Mouse (Mus musculus): ENCODE results near the gene Slc37a1. TPM values are rescaled to one million over a fixed set of nuclear protein-coding genes. Genes with fewer than 3 reads are reported as not detected.

Gene Slc37a1
- polyA plus RNA-seq, 1 experiment from 2014 or later, result 8.7 TPM

- H3K9me3 ChIP-seq (replicated peaks), result no peaks in the 10 kb centered on the region
- no peaks in the 10 kb centered on the region for H3K27me3 ChIP-seq
- peak; percentile 14; the same call in 1 of the 2 replicates for ATAC-seq (replicated peaks; ENCODE audit: insufficient number of reproducible peaks, insufficient read depth, low FRiP score, low read depth)
- no peak overlapping the region for H3K4me2 ChIP-seq
- no peak overlapping the region for H3K4me3 ChIP-seq
- 68% methylated on average over 7 of the region's 7 CpGs for WGBS
- H3K4me1 ChIP-seq (replicated peaks), result peaks cover 20% of the 10 kb centered on the region
- peak overlapping the region; percentile 8; the same call in 1 of the 2 replicates for H3K27ac ChIP-seq
- no peaks in the 10 kb centered on the region for H3K36me3 ChIP-seq
- no peak overlapping the region for H3K9ac ChIP-seq
Observed at GRCm38 (mm10) chr17:31308291-31308816, 21.8 kb downstream of the Slc37a1 start.

- H3K4me3 ChIP-seq, result no peak overlapping the region
- no peaks in the 10 kb centered on the region for H3K9me3 ChIP-seq (replicated peaks)
- no peak overlapping the region for H3K4me2 ChIP-seq
- 48% methylated on average over 6 of the region's 6 CpGs for WGBS
- H3K4me1 ChIP-seq (replicated peaks), result peaks cover 20% of the 10 kb centered on the region
- no peak overlapping the region for H3K9ac ChIP-seq
- no peaks in the 10 kb centered on the region for H3K27me3 ChIP-seq
- no peaks in the 10 kb centered on the region for H3K36me3 ChIP-seq
- no peak for ATAC-seq (replicated peaks; ENCODE audit: insufficient number of reproducible peaks, insufficient read depth, low FRiP score, low read depth)
- H3K27ac ChIP-seq, result no peak overlapping the region
Observed at GRCm38 (mm10) chr17:31309281-31309793, 22.7 kb downstream of the Slc37a1 start.

- ATAC-seq (replicated peaks; ENCODE audit: insufficient number of reproducible peaks, insufficient read depth, low FRiP score, low read depth), result no peak
- WGBS, result 71% methylated on average over 9 of the region's 9 CpGs
- no peaks in the 10 kb centered on the region for H3K36me3 ChIP-seq
- H3K4me3 ChIP-seq, result no peak overlapping the region
- no peaks in the 10 kb centered on the region for H3K9me3 ChIP-seq (replicated peaks)
- no peak overlapping the region for H3K4me2 ChIP-seq
- H3K9ac ChIP-seq, result no peak overlapping the region
- no peak overlapping the region for H3K27ac ChIP-seq
- no peaks in the 10 kb centered on the region for H3K27me3 ChIP-seq
- H3K4me1 ChIP-seq (replicated peaks), result peaks cover 19% of the 10 kb centered on the region
Observed at GRCm38 (mm10) chr17:31311047-31311446, 24.5 kb downstream of the Slc37a1 start.

- WGBS, result 82% methylated on average over 10 of the region's 10 CpGs
- Histone ChIP-seq H3K27me3 (no peaks in the 10 kb centered on the region), H3K9me3 (replicated peaks) (no peaks in the 10 kb centered on the region), H3K9ac (no peak overlapping the region), H3K4me2 (no peak overlapping the region), H3K27ac (no peak overlapping the region), H3K4me3 (no peak overlapping the region), H3K4me1 (replicated peaks) (peaks cover 20% of the 10 kb centered on the region), H3K36me3 (no peaks in the 10 kb centered on the region)
- ATAC-seq (replicated peaks; ENCODE audit: insufficient number of reproducible peaks, insufficient read depth, low FRiP score, low read depth), result no peak
Observed at GRCm38 (mm10) chr17:31312648-31313047, 26.1 kb downstream of the Slc37a1 start.

DNA sequence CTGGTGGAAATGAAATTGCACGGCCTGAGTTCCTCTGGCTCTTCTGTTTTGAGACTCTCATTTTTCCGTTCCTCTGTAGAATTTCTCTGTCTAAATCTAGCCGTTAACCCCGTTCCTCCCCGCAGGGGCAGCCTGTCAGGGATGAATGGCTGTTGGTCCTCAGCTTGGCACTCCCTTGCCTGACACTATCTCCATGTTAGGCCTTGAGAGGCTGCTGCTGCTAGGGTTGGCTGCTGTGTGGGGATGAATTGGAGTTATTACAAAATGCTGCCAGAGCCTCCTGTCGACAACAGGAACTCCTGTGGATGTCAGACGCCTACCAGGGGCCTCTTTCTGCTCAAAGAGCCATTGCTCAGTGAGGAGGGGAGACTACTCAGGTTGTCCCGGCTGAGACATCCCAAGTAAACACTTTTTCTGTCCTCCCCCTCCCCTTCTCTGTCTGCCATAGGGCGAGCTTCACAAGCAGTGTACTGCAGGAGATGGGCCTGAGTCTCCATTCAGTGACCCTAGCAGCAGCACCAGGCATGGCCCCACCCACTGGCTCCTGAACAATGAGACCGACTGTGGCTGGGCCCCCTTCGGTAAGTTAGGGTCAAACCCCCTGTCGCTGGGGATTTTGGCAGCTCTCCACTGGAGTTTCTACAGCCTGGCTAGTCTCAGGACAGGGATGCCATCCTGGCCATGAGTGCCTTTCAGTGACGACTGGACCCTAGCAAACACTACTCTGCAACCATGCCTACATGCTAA, 28.6 kb downstream of the Slc37a1 start:
- ATAC-seq (replicated peaks; ENCODE audit: insufficient number of reproducible peaks, insufficient read depth, low FRiP score, low read depth), result 0 out of 2 replicates have a peak, but pooled peaks have one; percentile 20
- Histone ChIP-seq H3K36me3 (no peaks in the 10 kb centered on the region), H3K27me3 (no peaks in the 10 kb centered on the region), H3K4me1 (replicated peaks) (peaks cover 12% of the 10 kb centered on the region), H3K27ac (peak overlapping the region; percentile 66), H3K4me3 (no peak overlapping the region), H3K9me3 (replicated peaks) (no peaks in the 10 kb centered on the region), H3K4me2 (no peak overlapping the region), H3K9ac (no peak overlapping the region)
- 25% methylated on average over 13 of the region's 13 CpGs for WGBS

GRCm38 (mm10) chr17:31315993-31316392, 29.4 kb downstream of the Slc37a1 start:
- H3K9me3 ChIP-seq (replicated peaks), result no peaks in the 10 kb centered on the region
- H3K4me2 ChIP-seq, result no peak overlapping the region
- no peaks in the 10 kb centered on the region for H3K36me3 ChIP-seq
- peak overlapping the region; percentile 66 for H3K27ac ChIP-seq
- H3K9ac ChIP-seq, result no peak overlapping the region
- WGBS, result 51% methylated on average over 6 of the region's 6 CpGs
- H3K4me3 ChIP-seq, result no peak overlapping the region
- H3K27me3 ChIP-seq, result no peaks in the 10 kb centered on the region
- ATAC-seq (replicated peaks; ENCODE audit: insufficient number of reproducible peaks, insufficient read depth, low FRiP score, low read depth), result no peak
- peaks cover 12% of the 10 kb centered on the region for H3K4me1 ChIP-seq (replicated peaks)

- Histone ChIP-seq H3K27ac (no peak overlapping the region), H3K4me1 (replicated peaks) (peaks cover 15% of the 10 kb centered on the region), H3K4me3 (no peak overlapping the region), H3K36me3 (no peaks in the 10 kb centered on the region), H3K9ac (no peak overlapping the region), H3K9me3 (replicated peaks) (no peaks in the 10 kb centered on the region), H3K4me2 (no peak overlapping the region), H3K27me3 (no peaks in the 10 kb centered on the region)
- ATAC-seq (replicated peaks; ENCODE audit: insufficient number of reproducible peaks, insufficient read depth, low FRiP score, low read depth), result no peak
- WGBS, result 84% methylated on average over 3 of the region's 3 CpGs
Observed at GRCm38 (mm10) chr17:31316998-31317397, 30.4 kb downstream of the Slc37a1 start.

DNA sequence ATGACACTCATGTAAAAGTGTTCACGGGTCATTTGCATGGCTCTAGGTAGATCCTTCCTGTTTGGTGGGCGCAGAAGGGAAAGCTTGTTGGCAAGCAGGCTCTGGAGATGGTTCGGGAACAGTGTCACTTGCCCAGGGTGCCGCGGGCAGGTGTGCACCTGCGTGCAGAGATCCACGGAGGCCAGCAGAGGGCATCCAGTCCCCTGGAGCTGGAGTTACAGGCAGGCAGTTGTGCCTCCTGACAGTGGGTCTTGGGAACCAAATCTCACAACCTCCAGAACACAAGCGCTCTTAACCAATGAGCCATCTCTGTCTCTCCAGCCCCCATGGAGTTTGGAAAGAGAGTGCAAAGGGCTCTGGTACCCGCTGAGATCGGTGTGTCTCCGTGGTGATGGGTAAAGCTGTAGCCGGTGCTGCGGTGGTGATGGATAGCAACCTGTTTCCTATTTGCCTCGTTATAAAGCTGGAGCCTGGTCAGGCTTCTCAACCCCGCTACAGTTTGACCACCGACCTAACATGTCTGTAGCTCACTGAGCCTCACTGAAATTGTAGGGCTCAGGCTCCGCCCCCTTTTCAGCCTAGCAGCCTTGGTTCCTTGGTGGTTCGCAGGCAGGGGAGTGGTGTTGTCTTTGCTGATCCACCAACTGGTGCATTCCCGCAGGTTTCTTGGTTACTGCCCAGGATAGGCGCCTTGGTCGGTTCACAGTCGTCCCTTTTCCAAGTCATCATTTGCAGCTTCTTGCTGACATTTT, 31.1 kb downstream of the Slc37a1 start:
- peaks cover 15% of the 10 kb centered on the region for H3K4me1 ChIP-seq (replicated peaks)
- WGBS, result 52% methylated on average over 22 of the region's 22 CpGs
- no peak overlapping the region for H3K4me3 ChIP-seq
- H3K27ac ChIP-seq, result no peak overlapping the region
- no peaks in the 10 kb centered on the region for H3K27me3 ChIP-seq
- no peaks in the 10 kb centered on the region for H3K36me3 ChIP-seq
- H3K4me2 ChIP-seq, result no peak overlapping the region
- H3K9ac ChIP-seq, result no peak overlapping the region
- ATAC-seq (replicated peaks; ENCODE audit: insufficient number of reproducible peaks, insufficient read depth, low FRiP score, low read depth), result no peak
- H3K9me3 ChIP-seq (replicated peaks), result no peaks in the 10 kb centered on the region

DNA sequence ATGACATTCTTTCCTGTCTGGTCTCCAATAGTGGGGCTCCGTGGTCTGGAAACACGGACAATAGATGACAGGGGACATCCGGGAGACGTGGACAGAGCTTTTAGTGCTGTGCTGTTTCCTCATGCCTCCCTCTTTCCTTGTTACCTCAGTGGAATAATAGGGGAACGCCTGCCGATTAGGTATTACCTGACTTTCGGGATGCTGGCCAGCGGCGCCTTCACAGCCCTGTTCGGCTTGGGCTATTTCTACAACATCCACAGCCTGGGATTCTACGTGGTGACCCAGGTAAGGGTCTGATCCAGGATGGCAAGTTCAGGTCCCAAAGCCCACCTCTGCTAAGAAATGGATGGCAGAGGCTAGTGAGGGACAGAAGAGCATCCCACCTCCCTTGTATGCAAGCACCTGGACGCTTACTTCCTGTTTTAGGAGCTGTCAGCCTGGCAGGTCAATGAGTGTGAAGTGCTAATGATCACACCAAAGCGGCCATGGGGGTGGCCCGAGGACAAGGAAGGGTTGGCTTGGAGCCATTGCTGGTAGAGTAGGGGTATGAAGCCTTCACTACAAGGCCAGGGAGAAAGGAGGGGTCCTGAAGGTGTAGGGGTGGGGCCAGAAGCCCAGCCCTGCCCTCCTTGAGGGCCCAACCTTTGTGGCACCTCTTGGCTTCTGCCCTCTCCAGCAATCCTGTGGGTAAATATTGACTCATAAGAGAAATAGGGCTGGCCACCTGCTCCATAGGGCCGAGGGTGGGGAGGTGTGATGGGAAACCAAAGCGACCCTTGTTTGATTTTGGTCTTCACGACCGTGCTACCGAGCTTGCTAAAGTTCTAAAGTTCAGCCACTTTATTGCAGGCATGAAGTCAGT, 32.5 kb downstream of the Slc37a1 start:
- 87% methylated on average over 19 of the region's 19 CpGs for WGBS

DNA sequence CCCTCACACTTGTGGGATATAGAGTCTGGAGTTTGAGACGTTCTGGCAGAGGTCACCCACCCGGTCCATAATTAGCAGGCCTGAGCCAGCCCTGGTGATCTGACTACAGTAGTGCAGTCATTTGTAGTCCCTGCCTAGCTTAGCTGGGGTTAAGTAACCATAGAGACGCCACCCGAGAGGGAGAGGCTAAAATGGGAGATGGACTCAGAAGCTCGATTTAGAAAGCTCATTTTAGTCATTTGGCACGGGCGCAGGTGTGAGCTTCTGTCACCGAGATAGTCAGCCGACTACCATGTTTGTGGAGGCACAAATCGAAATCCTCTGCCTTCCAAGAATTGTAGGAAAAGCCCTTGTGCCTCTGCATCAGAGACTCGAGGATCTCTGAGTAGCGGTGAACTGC, 34.8 kb downstream of the Slc37a1 start:
- no peak; the same call in 1 of the 2 replicates for ATAC-seq (replicated peaks; ENCODE audit: insufficient number of reproducible peaks, insufficient read depth, low FRiP score, low read depth)
- Histone ChIP-seq H3K9ac (no peak overlapping the region), H3K4me3 (no peak overlapping the region), H3K9me3 (replicated peaks) (no peaks in the 10 kb centered on the region), H3K27ac (no peak overlapping the region), H3K4me1 (replicated peaks) (0 out of 2 replicates have a peak, but pooled peaks cover 3% of the 10 kb centered on the region), H3K4me2 (no peak overlapping the region), H3K27me3 (no peaks in the 10 kb centered on the region), H3K36me3 (no peaks in the 10 kb centered on the region)
- 56% methylated on average over 12 of the region's 12 CpGs for WGBS

More for the DNA sequence above, 32.5 kb downstream of the Slc37a1 start:
- no peak overlapping the region for H3K4me2 ChIP-seq
- no peak overlapping the region for H3K4me3 ChIP-seq
- H3K36me3 ChIP-seq, result no peaks in the 10 kb centered on the region
- no peak for ATAC-seq (replicated peaks; ENCODE audit: insufficient number of reproducible peaks, insufficient read depth, low FRiP score, low read depth)
- H3K27ac ChIP-seq, result no peak overlapping the region
- H3K4me1 ChIP-seq (replicated peaks), result peaks cover 15% of the 10 kb centered on the region
- no peaks in the 10 kb centered on the region for H3K9me3 ChIP-seq (replicated peaks)
- H3K27me3 ChIP-seq, result no peaks in the 10 kb centered on the region
- H3K9ac ChIP-seq, result no peak overlapping the region
